Mouse (Mus musculus): ENCODE measurements at regions not wholly inside any gene's neighbourhood (a gene's known extent, or its start where the extent isn't known, plus 50 kb on each side); places are given as distances from the start of the nearest gene placed in this dataset.

DNA sequence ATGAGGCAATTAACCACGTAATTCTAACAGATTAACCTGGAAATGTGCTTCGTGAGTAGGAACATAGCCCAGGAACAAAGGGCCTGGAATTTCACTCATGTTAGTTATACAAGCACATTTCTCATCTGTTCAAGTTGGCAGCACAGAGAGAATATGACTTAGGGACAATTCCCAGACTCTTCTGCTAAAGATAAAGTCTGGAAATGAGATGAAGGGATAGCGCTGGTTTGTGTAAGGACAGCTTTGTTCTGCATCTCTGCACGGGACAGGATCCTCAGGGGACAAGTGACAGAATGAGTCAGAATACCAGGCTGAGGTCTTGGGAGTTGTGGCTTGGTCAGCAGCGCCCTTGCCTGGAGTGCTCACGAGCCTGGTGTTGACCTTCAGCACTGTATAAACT lies 206.2 kb upstream of the Prok2 start:
- no peak for DNase-seq

DNA sequence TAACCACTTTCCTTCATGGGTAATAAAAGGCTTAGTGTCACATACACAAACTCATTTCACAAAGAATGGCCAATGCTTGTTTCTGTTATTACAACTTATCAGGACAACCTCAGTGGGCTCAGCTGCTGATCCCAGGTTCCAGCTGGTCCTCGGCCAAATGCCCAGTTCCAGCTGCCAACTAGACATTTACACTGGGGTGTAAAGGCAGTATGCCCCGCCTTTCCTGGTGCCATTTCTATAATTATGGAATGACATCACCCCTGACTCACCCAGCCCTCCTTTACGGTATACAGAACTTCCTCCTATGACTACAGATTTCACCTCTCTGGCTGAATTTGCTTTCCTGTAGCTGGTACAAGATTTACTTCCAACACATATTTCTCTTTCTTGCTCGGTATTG lies 205.4 kb upstream of the Prok2 start:
- DNase-seq, result no peak

DNA sequence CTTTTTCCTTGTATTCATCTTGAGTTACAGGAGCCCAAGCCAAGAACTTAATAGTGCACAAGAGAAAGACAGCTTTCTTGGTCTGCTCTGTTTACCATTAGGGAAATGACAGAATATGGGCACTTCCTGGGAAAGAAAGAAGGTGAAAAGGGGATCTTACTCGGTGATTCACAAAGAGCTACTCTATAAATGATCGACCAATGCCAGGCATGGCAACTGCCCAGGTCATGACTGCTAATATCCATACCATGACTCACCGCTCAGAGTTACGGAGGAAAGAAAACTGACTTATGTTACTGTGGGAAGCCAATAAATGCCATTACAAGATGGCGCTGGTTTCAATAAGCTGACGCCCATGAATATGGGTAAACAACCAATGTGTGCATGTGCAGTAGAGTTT lies 204.1 kb upstream of the Prok2 start:
- DNase-seq, result no peak

DNA sequence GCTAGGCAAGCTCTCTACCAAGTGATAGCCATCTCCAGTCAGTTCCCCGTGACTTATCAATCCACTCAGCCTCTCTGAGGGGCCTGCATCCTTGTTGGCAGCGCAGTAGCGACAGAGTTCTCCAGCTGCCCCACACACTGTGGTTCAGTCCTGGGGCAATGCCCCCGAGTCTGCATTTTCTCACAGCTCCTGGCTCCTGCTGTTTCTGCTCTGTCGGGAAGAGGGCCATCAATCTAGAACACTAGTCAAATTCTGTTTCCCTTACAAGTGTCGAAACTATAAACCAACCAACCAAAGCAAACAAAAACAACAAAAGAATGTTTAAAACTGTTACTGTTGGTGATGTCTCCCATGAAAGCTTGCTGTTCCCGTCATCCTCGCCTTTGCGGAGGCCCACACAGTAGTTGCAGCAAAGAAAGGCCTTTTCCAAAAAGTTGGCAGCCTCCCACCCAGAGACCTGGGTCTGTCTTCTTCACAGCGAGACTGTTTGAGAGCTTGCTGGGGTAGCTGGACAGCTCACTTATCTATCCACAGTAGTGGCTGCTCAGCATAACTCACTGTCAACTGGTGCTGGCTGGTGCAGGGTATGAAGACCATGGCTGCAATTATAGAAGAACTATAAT lies 201.9 kb upstream of the Prok2 start:
- DNase-seq, result no peak

DNA sequence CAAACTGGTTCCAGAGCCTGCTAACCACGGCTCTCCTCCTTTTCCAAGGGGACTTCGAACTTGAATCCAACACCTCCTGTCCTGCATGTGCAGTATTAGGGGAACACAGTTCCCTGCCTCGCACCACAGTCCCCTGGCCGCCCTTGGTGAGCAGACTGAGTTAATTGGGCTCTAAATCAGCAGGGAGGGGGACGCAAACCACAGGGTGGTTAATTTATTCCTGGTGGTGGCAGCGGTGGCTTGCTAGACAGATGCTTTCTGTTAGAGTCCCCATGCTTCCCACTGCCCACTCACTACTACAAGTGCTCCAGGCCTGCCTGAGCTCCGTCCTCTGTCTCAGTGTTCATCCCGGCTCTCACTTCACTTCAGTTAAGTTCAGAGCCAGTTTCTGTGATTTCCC lies 198.0 kb upstream of the Prok2 start:
- DNase-seq, result no peak

DNA sequence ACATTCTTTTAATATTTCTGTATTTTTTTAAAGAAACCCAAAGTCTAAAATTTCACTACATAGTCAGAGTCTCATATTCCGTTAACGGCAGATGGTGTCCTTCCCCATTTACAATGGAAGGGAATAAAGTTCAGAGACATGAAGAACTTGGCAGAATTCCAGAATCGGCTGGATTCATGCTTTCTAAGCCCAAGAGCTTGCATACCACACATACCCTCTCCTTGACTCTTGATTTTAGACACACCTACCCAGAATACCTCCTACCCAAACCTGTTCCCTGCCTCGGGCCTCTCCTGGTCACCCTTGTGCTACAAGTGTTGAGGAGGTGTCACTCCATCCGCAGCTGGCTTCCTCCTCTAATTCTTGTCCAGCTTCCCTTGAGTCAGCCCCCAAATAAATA lies 195.8 kb upstream of the Prok2 start:
- DNase-seq, result no peak

DNA sequence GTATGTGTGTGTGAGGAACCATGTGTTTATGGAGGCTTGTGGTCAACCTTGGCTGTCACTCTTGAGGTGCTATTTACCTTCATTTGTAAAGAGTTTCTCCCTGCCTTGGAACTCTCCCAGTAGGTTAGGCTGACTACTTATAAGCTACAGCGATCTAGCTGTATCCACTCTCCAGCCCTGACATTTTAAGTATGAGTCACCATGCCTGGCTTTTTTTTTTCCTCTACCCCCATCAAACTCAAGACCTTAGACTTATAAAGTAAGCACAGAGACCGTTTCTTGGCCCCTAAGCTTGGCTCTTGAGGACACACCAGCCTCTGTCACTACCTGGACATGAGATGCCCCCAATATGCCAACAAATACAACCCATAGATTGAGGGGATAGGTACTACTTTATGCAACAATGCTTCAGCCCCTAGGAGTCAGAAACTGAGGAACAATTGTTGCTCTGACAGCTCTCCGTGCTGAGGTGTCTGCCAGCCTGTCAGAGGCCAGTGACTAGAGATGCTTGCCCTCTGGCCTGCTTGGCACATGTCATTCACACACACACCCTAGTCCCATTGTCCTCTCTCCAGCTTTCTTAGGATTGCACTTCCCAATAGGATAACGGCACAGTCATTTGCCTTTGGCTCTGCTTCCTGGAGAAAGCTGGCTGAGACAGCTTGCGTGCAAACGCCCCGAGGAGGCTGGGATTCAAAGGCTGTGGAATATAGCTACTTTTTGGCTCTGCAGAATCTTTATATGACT lies 193.8 kb upstream of the Prok2 start:
- no peak for DNase-seq

DNA sequence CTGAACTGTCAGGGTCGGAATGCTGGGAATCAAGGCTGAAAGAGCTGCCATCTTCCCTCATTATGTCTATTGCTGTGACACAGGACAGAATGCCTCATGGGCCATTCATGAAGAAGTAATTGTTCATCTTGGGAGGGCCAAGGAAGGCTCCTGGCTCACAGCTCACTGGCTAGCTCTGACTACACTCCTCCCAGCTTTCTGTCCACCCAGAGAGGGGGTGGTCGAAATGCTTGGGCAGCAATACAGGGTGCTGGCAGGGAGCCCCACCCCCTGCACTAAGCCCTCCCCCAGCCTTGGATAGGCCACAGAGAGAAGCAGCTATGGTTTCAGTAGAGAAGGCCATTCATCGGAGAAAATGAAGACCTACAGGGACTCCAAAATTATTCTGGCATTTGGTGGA lies 192.2 kb upstream of the Prok2 start:
- no peak for DNase-seq

DNA sequence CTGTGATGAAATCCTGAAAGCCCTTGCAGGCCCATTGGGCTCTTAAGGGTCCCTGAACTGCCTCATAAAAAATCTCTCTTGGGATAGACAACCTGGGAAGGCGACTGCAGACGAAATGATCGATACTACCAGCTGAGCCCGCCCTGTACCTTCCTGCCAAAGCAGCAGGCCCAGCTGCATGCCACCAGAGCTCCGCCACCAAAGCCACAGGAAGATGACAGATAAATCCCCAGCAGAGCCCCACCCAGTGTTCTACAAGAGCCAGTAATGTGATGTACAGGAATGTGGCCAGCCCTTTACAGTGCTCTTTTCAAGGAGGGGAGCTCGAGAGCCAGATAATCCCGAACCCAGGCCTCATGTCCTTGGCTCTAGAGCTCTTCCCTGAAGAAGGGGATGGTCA lies 183.7 kb upstream of the Prok2 start:
- DNase-seq, result no peak

DNA sequence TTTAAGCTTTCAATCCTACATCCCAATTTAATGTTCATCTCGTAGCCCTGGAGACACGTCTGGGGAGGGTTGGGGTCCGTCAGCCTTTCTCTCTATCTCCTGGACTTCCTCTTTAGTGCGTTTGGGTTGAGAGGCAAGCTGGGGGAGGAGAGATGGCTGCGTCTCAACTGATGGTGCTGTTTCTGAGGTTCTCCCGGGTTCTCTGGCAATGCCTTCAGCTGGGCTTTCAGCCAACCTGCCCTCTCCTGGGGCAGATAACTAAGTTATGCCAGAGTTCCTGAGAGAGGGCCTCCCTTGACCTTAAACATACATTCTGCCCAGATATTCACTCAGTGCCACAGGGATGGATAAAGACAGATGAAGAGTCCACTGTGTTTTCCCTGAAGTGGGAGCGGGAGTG lies 183.3 kb upstream of the Prok2 start:
- no peak for DNase-seq

DNA sequence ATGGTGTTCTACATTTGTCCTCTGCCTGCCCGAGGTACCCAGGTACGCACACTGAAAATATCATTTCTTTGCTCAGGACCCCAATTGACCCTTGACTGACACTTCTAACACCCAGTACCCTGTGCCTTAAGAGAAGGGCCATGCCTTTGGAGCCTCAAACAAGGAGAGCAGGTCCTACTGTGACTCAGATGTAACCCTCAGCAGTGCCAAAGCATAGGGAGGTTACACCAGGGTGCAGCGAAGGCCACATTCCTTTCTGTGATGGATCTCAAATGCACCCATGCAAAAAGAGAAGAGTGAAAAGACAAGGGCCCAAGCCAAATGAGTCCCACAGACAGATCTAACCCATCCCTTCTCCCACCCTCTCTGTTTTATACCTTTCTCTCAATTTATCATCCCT lies 181.9 kb upstream of the Prok2 start:
- DNase-seq, result no peak

DNA sequence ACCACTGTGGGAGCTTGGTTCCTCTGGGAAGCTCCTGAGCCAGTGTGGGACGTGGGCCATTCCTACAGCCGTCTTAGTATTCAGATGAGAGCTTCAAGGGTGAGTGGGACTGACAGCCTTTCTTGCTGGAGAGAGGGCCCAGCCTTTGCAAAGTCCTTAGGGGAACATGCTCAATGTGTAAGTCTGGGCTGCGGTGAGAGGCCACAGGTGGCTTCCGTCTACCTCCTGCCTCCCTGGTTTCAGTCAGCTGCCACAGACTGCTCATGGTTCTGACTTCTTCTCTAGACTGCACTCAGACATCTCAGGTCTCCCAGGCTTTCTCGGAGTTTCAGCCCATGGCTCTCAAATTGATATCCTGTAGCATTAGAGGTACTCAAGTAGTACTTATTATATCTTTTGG lies 179.0 kb upstream of the Prok2 start:
- no peak for DNase-seq

DNA sequence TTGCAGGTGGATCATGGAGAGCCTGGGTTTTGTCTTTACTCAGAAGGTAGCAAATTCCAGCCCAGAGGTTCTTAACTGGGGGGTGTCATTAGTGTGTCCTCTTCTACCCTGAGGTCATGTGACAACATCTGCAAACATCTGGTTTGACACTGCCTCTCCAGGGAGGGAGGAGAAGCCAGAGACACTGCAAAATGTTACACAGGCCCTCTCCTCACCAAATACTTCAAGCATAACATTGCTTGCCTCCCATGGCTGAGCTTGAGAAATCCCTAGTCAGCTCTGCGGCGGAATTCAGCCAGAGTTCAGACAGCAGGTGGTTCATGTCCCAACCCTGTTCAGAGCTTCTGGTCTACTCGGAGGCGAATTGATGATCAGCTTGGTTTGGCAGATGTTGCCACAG lies 178.4 kb upstream of the Prok2 start:
- no peak for DNase-seq

DNA sequence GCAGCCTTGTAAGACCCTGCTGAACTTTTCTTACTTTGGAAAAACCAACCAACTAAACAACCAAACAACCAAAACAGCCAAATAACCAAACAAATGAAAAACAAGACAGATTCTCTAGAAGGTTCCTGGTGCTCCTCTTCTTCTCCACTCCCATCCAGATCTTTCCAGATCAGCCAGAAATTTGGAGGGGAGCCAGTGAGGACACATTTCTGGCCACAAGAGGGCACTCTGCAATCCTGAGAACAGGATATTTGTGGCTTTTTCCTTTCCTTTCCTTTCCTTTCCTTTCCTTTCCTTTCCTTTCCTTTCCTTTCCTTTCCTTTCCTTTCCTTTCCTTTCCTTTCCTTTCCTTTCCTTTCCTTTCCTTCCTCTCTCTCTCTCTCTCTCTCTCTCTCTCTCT lies 177.9 kb upstream of the Prok2 start:
- peak; percentile 90 for DNase-seq

DNA sequence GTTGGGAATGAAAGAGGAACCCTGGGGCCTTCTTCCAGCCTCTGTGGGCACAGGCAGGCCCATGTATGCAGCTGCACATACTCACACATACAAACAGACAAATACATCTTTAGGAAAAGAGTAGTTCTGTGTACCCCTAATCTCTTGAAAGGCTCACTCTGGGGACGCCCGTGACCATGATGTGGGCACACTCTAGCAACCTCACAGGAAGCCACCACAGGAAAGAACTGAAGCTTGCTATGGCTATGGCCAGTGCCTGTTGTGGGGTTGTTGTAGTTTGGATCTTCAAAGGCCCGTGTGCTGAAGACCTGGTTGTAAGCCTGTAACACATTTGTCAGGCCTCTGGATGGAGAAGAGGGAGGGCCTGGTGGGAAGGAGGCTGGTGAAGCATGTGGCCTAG lies 175.4 kb upstream of the Prok2 start:
- DNase-seq, result no peak

DNA sequence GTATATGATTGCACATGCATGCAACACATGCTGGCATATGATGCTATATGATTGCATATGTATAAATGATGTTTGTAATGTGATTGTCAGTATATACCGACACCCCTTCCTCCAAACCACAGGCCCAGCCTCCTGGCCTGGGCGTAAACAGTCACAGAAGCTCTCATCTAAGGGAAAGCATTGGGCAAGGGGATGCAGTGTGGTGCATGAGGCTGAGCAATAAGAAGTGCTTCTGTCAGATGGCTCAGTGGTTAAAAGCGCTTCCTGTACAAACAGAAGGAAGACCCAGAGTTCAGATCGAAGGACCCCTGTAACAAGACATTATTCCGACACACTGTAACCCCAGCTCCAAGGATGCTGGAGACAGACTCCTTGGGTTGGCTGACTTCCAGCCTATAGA lies 175.0 kb upstream of the Prok2 start:
- DNase-seq, result no peak

DNA sequence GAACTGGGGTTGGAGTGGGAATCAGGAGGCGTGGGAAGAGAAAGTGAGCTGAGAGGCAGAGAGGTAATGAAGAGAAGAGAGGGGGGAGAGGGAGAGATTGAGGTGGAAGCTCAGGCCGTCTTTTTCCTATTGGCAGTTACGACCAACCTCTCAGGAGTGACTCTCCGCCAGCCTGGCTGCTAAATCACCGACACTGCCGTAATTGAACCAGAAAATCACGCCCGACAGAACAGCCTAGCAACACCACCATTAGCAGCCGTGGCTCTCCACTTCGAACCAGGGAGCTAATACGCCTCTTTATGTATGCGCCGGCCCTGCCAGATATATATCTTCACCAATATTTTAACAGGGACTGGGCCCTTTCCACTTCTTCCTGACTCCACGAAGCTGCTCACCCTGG lies 173.5 kb upstream of the Prok2 start:
- no peak for DNase-seq

DNA sequence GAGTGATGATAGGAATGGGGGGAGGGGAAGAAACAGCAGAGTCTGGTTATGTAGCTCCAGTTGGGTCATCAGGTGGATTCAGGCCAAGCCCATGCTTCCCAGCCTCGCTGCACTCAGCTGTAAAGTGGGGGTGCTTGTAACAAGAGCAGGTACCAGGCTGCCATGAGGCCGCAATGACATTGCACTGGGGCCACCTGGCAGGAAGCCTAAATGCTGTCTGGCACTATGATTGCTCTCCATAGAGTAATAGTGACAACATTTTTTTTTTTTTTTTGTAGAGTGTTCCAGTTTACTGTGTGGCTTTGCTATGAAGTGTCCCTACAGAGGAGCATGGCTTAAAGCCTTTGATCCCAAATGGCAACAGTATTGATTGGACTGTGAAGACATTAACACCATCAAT lies 171.9 kb upstream of the Prok2 start:
- no peak for DNase-seq

DNA sequence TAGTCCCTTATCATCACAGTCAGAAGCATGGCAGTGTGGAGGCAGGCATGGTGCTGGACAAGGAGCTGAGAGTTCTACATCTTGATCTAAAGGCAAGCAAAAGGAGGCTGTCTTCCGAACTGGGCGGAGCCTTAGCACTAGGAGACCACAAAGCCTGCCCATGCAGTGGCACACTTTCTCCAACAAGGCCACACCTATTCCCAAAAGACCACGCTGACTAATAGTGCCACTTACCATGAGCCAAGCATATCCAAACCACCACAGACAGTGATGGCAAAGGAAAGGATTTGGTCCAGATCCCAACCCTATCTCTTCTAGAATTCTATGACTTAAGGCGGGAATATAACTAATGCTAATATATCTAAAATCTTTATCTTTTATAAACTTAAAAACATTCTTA lies 169.4 kb upstream of the Prok2 start:
- no peak for DNase-seq

DNA sequence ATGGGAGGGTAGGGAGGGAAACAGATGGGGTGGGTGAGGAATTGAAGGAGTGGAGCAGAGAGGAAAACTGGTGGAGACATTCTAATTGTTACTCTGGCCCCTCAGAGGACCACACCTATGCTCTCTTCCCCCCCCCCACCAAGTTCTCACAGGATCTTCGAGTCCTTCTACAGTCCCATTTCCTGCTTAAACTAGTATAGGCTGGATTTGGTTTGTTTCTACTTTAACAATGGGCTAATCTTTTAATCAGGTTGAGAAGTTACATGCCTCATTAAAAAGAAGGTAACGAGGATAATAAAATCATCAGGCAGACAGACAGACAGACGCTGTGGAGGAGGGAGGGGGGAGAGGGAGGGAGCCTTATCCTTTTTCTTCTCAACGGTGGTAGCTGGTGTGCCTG lies 167.7 kb upstream of the Prok2 start:
- no peak for DNase-seq

DNA sequence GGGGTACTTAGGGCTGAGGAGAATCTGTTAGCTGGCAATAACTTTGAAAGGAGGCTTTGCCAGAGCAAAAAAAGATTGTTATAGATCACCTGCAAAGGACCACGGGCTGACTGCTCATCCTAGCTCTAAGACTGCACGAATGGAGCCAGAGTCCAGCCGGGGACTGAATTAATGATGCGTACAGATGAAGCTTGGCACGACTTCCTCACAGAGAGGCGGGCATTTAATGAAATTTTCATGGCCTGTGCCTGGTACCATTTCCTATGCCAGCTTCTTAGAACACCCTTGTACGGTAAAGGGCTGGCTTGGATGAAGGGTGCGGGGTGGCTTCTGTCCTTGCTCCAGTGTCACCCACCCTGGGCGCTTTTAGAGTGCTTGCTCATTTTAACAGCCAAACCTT lies 166.0 kb upstream of the Prok2 start:
- no peak for DNase-seq

DNA sequence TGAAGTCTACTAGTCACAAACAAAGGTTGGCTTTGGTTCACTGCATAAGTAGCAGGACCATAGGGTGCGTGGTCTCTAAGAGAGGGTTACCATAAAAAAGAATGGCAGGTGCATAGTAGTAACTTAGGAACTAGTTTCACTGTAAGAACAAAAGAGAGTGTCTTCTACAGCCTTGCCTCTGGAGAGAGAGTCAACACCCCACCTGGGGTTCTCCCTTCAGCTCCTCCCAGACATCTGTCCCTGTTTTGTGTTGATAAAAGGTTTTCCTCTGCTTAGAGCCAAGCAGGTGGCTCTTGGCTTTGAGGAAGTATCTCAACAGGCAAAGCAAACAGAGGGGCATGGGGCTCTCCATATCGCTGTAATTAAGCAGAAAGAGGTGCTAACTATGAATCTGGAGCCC lies 165.6 kb upstream of the Prok2 start:
- no peak for DNase-seq

DNA sequence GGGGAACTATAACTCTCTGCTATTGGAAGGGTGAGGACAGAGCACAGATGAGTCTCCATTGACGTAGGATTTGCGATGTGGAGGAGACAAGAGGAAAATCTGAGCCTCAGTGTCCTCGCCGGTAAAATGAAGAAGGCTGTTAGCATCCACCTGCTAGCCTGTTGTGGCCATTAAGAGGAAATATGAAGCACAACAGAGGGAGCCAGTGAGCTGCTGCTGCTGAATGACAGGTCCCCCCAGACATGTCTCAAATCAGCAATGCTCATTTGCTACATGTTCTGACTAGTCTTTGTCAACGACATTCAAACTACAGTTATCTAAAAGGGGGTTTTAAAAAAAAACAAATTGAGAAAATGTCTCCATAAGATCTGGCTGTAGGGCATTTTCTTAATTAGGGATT lies 164.6 kb upstream of the Prok2 start:
- DNase-seq, result no peak

DNA sequence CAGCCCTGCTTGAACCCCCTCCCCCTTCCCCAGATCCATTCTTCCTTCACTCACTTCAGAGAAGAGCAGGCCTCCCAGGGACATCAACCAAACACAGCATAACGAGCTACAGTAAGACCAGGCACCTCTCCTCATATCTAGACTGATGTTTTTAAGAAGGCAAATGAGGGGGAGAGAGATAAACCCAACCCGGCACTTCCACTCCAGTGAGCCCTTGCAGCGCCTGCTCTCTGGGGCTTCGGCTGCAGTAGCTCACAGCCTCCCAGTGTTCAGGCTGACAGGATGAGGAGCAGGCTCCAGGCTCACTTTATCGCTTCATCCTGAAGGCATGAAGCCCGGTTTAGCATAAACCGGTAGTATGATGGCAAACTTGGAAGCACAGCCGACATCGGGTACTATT lies 162.9 kb upstream of the Prok2 start:
- DNase-seq, result no peak

DNA sequence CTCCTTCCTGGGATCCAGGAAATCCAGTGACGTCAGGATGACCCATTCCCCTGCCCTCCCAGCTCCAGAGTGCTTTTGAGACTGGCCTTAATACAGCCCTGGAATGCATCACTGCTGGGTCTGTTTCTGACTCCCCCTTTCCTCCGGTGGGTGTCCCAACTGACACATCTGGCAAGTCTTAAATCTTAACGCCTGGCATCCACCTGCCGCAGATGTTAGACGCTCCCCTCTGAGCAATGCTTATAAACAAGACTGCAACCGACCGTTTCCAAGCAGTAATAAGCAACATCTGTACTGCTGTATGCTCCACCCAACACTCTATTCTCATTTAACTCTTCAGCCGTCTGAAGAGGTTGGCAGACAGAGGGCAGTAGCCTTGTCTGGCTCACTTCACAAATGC lies 161.7 kb upstream of the Prok2 start:
- no peak for DNase-seq

All from cerebellum, adult 9-10 months (tissue).